Mouse (Mus musculus) megakaryocyte, embryonic 14.5 days (primary cell): ENCODE results near the gene Tmem108.

Experiments
- FLI1 ChIP-seq: IDR thresholded peaks from 2 replicates; pipeline ENCODE4 v1.6.1; 2012; ENCODE audit warnings: low read length, inconsistent platforms, mixed read lengths
- GATA1 ChIP-seq: IDR thresholded peaks from 3 replicates; pipeline ENCODE4 v1.6.1; 2012; ENCODE audit warnings: mixed read lengths, low read length, inconsistent platforms, borderline replicate concordance

DNA sequence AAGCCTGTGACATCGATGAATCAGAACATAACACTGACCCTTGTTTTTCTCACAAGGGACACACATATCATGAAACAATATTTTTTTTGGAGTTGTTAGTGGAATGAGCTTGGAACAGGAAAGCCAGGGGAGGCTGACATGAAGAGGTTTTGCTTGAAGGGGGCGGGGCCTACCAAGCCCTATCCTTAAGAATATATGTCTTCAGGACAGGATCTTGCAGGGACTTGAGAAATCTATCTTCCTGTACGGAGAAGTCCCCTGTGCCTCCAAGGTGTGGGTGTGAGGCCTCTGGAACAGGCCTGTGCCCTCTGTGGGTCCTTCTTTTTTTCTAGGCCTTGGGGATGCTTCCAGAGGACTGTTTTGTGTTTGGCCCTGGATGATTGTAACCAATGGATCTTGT is 161.7 kb downstream of the Tmem108 start:
- no peak for TF ChIP-seq GATA1
- TF ChIP-seq FLI1 = no peak
